Mouse (Mus musculus) left cerebral cortex, adult 8-10 months (tissue): ENCODE results near the gene Gprc5b. TPM values are rescaled to one million over a fixed set of nuclear protein-coding genes. Genes with fewer than 3 reads are reported as not detected.

ENCODE experiments used
- DNase-seq, 2 experiments: peaks; one replicate each; pipeline ENCODE4 v3.0.0; 2022; ENCODE audit warnings: low spot score in 2 of 2
- total RNA-seq, 4 experiments: library from RNA; stranded (reverse); gene quantifications; 2 replicates each; pipeline ENCODE4 v1.2.4; 2022

The Gprc5b gene
- total RNA-seq, 4 experiments from 2014 or later = 116 to 128 (median 122) TPM

- DNase-seq = peak in 1 of 2 experiments; percentile 92
Measured at GRCm38 (mm10) chr7:118990282-118990681, 4.7 kb downstream of the Gprc5b start.

- DNase-seq = no peak
Measured at GRCm38 (mm10) chr7:118989275-118989856, 5.6 kb downstream of the Gprc5b start.

GRCm38 (mm10) chr7:118986369-118986768 lies 8.6 kb downstream of the Gprc5b start:
- DNase-seq = no peak

- DNase-seq = no peak
Measured at GRCm38 (mm10) chr7:118985786-118986185, 9.2 kb downstream of the Gprc5b start.

- DNase-seq = peak in 1 of 2 experiments; percentile 79
Measured at GRCm38 (mm10) chr7:118983961-118984360, 11.1 kb downstream of the Gprc5b start.

GRCm38 (mm10) chr7:118982586-118982985 lies 12.4 kb downstream of the Gprc5b start:
- no peak for DNase-seq

GRCm38 (mm10) chr7:118981831-118982230 lies 13.2 kb downstream of the Gprc5b start:
- DNase-seq = no peak

GRCm38 (mm10) chr7:118981346-118981745 lies 13.7 kb downstream of the Gprc5b start:
- DNase-seq = no peak

- no peak for DNase-seq
Measured at GRCm38 (mm10) chr7:118979708-118980107, 15.3 kb downstream of the Gprc5b start.

GRCm38 (mm10) chr7:118979121-118979520 lies 15.9 kb downstream of the Gprc5b start:
- DNase-seq = no peak

- DNase-seq = no peak
Measured at GRCm38 (mm10) chr7:118977167-118977543, 17.9 kb downstream of the Gprc5b start.

- peak in 1 of 2 experiments; percentile 61 for DNase-seq
Measured at GRCm38 (mm10) chr7:118976414-118977166, 18.4 kb downstream of the Gprc5b start.

- DNase-seq = no peak
Measured at GRCm38 (mm10) chr7:118975837-118976236, 19.2 kb downstream of the Gprc5b start.

GRCm38 (mm10) chr7:118973377-118973776 lies 21.6 kb downstream of the Gprc5b start:
- DNase-seq = no peak

- DNase-seq = no peak
Measured at GRCm38 (mm10) chr7:118972306-118972705, 22.7 kb downstream of the Gprc5b start.

GRCm38 (mm10) chr7:118971499-118971898 lies 23.5 kb downstream of the Gprc5b start:
- DNase-seq = no peak

- DNase-seq = no peak
Measured at GRCm38 (mm10) chr7:118968870-118969269, 26.1 kb downstream of the Gprc5b start.

GRCm38 (mm10) chr7:118965198-118965597 lies 29.8 kb downstream of the Gprc5b start:
- no peak for DNase-seq

- DNase-seq = no peak
Measured at GRCm38 (mm10) chr7:118964777-118965176, 30.2 kb downstream of the Gprc5b start.

- no peak for DNase-seq
Measured at GRCm38 (mm10) chr7:118959209-118959608, 35.8 kb downstream of the Gprc5b start.

- no peak for DNase-seq
Measured at GRCm38 (mm10) chr7:118956616-118957246, 38.3 kb downstream of the Gprc5b start.

GRCm38 (mm10) chr7:118954968-118955367 lies 40.0 kb downstream of the Gprc5b start:
- DNase-seq = no peak
